Mouse (Mus musculus): ENCODE data around the gene Ehd4. TPM values are rescaled to one million over a fixed set of nuclear protein-coding genes. Genes with fewer than 3 reads are reported as not detected.

Gene Ehd4
- polyA plus RNA-seq, 1 experiment: 24.4 TPM

GRCm38 (mm10) chr2:120125461-120125860, 28.9 kb downstream of the Ehd4 start:
- no peaks in the 10 kb centered on the region for H3K36me3 ChIP-seq (ENCODE audit: control insufficient read depth, insufficient read depth, low read length, poor library complexity, severe bottlenecking)
- H3K9me3 ChIP-seq (replicated peaks; ENCODE audit: control insufficient read depth, insufficient read depth, low read length, poor library complexity, severe bottlenecking): no peaks in the 10 kb centered on the region
- H3K4me1 ChIP-seq (ENCODE audit: control insufficient read depth, insufficient read depth, low read length): no peaks in the 10 kb centered on the region
- H3K27me3 ChIP-seq (ENCODE audit: control insufficient read depth, insufficient read depth, low read length, poor library complexity, severe bottlenecking): no peaks in the 10 kb centered on the region
- H3K9ac ChIP-seq (ENCODE audit: low read depth, poor library complexity, severe bottlenecking): no peak overlapping the region
- TF ChIP-seq POLR2A (IDR thresholded peaks at IDR 0.05; ENCODE audit: insufficient read depth, low read length) (no peak), CTCF (IDR thresholded peaks at IDR 0.05; ENCODE audit: low read depth, low read length) (no peak), EP300 (IDR thresholded peaks at IDR 0.05; ENCODE audit: insufficient read depth, low read depth, low read length) (no peak)
- no peak overlapping the region for H3K4me3 ChIP-seq (ENCODE audit: low read depth, low read length)
- no peak overlapping the region for H3K27ac ChIP-seq (ENCODE audit: insufficient read depth, low read length)

GRCm38 (mm10) chr2:120124946-120125345, 29.5 kb downstream of the Ehd4 start:
- Histone ChIP-seq H3K9ac (ENCODE audit: low read depth, poor library complexity, severe bottlenecking) (no peak overlapping the region), H3K4me3 (ENCODE audit: low read depth, low read length) (no peak overlapping the region), H3K4me1 (ENCODE audit: control insufficient read depth, insufficient read depth, low read length) (no peaks in the 10 kb centered on the region), H3K27me3 (ENCODE audit: control insufficient read depth, insufficient read depth, low read length, poor library complexity, severe bottlenecking) (no peaks in the 10 kb centered on the region), H3K9me3 (replicated peaks; ENCODE audit: control insufficient read depth, insufficient read depth, low read length, poor library complexity, severe bottlenecking) (no peaks in the 10 kb centered on the region), H3K36me3 (ENCODE audit: control insufficient read depth, insufficient read depth, low read length, poor library complexity, severe bottlenecking) (no peaks in the 10 kb centered on the region), H3K27ac (ENCODE audit: insufficient read depth, low read length) (no peak overlapping the region)
- no peak for TF ChIP-seq EP300 (IDR thresholded peaks at IDR 0.05; ENCODE audit: insufficient read depth, low read depth, low read length)
- TF ChIP-seq POLR2A (IDR thresholded peaks at IDR 0.05; ENCODE audit: insufficient read depth, low read length): no peak
- no peak for TF ChIP-seq CTCF (IDR thresholded peaks at IDR 0.05; ENCODE audit: low read depth, low read length)

GRCm38 (mm10) chr2:120124096-120124495, 30.3 kb downstream of the Ehd4 start:
- Histone ChIP-seq H3K4me1 (ENCODE audit: control insufficient read depth, insufficient read depth, low read length) (no peaks in the 10 kb centered on the region), H3K4me3 (ENCODE audit: low read depth, low read length) (no peak overlapping the region), H3K9me3 (replicated peaks; ENCODE audit: control insufficient read depth, insufficient read depth, low read length, poor library complexity, severe bottlenecking) (no peaks in the 10 kb centered on the region), H3K36me3 (ENCODE audit: control insufficient read depth, insufficient read depth, low read length, poor library complexity, severe bottlenecking) (no peaks in the 10 kb centered on the region), H3K9ac (ENCODE audit: low read depth, poor library complexity, severe bottlenecking) (no peak overlapping the region), H3K27ac (ENCODE audit: insufficient read depth, low read length) (no peak overlapping the region), H3K27me3 (ENCODE audit: control insufficient read depth, insufficient read depth, low read length, poor library complexity, severe bottlenecking) (no peaks in the 10 kb centered on the region)
- TF ChIP-seq CTCF (IDR thresholded peaks at IDR 0.05; ENCODE audit: low read depth, low read length): no peak
- no peak for TF ChIP-seq EP300 (IDR thresholded peaks at IDR 0.05; ENCODE audit: insufficient read depth, low read depth, low read length)
- no peak for TF ChIP-seq POLR2A (IDR thresholded peaks at IDR 0.05; ENCODE audit: insufficient read depth, low read length)

- Histone ChIP-seq H3K9ac (ENCODE audit: low read depth, poor library complexity, severe bottlenecking) (no peak overlapping the region), H3K27me3 (ENCODE audit: control insufficient read depth, insufficient read depth, low read length, poor library complexity, severe bottlenecking) (no peaks in the 10 kb centered on the region), H3K4me1 (ENCODE audit: control insufficient read depth, insufficient read depth, low read length) (no peaks in the 10 kb centered on the region), H3K27ac (ENCODE audit: insufficient read depth, low read length) (no peak overlapping the region), H3K9me3 (replicated peaks; ENCODE audit: control insufficient read depth, insufficient read depth, low read length, poor library complexity, severe bottlenecking) (no peaks in the 10 kb centered on the region), H3K36me3 (ENCODE audit: control insufficient read depth, insufficient read depth, low read length, poor library complexity, severe bottlenecking) (no peaks in the 10 kb centered on the region), H3K4me3 (ENCODE audit: low read depth, low read length) (no peak overlapping the region)
- TF ChIP-seq POLR2A (IDR thresholded peaks at IDR 0.05; ENCODE audit: insufficient read depth, low read length): no peak
- TF ChIP-seq EP300 (IDR thresholded peaks at IDR 0.05; ENCODE audit: insufficient read depth, low read depth, low read length): no peak
- no peak for TF ChIP-seq CTCF (IDR thresholded peaks at IDR 0.05; ENCODE audit: low read depth, low read length)
Measured at GRCm38 (mm10) chr2:120122983-120123382, 31.4 kb downstream of the Ehd4 start.

- Histone ChIP-seq H3K9me3 (replicated peaks; ENCODE audit: control insufficient read depth, insufficient read depth, low read length, poor library complexity, severe bottlenecking) (no peaks in the 10 kb centered on the region), H3K36me3 (ENCODE audit: control insufficient read depth, insufficient read depth, low read length, poor library complexity, severe bottlenecking) (no peaks in the 10 kb centered on the region), H3K27ac (ENCODE audit: insufficient read depth, low read length) (no peak overlapping the region), H3K4me1 (ENCODE audit: control insufficient read depth, insufficient read depth, low read length) (no peaks in the 10 kb centered on the region), H3K9ac (ENCODE audit: low read depth, poor library complexity, severe bottlenecking) (no peak overlapping the region), H3K27me3 (ENCODE audit: control insufficient read depth, insufficient read depth, low read length, poor library complexity, severe bottlenecking) (no peaks in the 10 kb centered on the region), H3K4me3 (ENCODE audit: low read depth, low read length) (no peak overlapping the region)
- TF ChIP-seq POLR2A (IDR thresholded peaks at IDR 0.05; ENCODE audit: insufficient read depth, low read length): no peak
- TF ChIP-seq CTCF (IDR thresholded peaks at IDR 0.05; ENCODE audit: low read depth, low read length): no peak
- TF ChIP-seq EP300 (IDR thresholded peaks at IDR 0.05; ENCODE audit: insufficient read depth, low read depth, low read length): no peak
Measured at GRCm38 (mm10) chr2:120117346-120117745, 37.1 kb downstream of the Ehd4 start.

- Histone ChIP-seq H3K27me3 (ENCODE audit: control insufficient read depth, insufficient read depth, low read length, poor library complexity, severe bottlenecking) (no peaks in the 10 kb centered on the region), H3K4me3 (ENCODE audit: low read depth, low read length) (no peak overlapping the region), H3K4me1 (ENCODE audit: control insufficient read depth, insufficient read depth, low read length) (no peaks in the 10 kb centered on the region), H3K9ac (ENCODE audit: low read depth, poor library complexity, severe bottlenecking) (no peak overlapping the region), H3K27ac (ENCODE audit: insufficient read depth, low read length) (no peak overlapping the region), H3K36me3 (ENCODE audit: control insufficient read depth, insufficient read depth, low read length, poor library complexity, severe bottlenecking) (no peaks in the 10 kb centered on the region), H3K9me3 (replicated peaks; ENCODE audit: control insufficient read depth, insufficient read depth, low read length, poor library complexity, severe bottlenecking) (no peaks in the 10 kb centered on the region)
- TF ChIP-seq EP300 (IDR thresholded peaks at IDR 0.05; ENCODE audit: insufficient read depth, low read depth, low read length): no peak
- TF ChIP-seq CTCF (IDR thresholded peaks at IDR 0.05; ENCODE audit: low read depth, low read length): no peak
- no peak for TF ChIP-seq POLR2A (IDR thresholded peaks at IDR 0.05; ENCODE audit: insufficient read depth, low read length)
Measured at GRCm38 (mm10) chr2:120116362-120116761, 38.0 kb downstream of the Ehd4 start.

All from ES-Bruce4 (cell line).